Mouse (Mus musculus): Measurements from ENCODE around the gene Lrrk1. TPM values are rescaled to one million over a fixed set of nuclear protein-coding genes. Genes with fewer than 3 reads are reported as not detected.

The Lrrk1 gene
- polyA plus RNA-seq, 2 experiments from 2014 or later: 2.3 to 5.7 TPM

DNA sequence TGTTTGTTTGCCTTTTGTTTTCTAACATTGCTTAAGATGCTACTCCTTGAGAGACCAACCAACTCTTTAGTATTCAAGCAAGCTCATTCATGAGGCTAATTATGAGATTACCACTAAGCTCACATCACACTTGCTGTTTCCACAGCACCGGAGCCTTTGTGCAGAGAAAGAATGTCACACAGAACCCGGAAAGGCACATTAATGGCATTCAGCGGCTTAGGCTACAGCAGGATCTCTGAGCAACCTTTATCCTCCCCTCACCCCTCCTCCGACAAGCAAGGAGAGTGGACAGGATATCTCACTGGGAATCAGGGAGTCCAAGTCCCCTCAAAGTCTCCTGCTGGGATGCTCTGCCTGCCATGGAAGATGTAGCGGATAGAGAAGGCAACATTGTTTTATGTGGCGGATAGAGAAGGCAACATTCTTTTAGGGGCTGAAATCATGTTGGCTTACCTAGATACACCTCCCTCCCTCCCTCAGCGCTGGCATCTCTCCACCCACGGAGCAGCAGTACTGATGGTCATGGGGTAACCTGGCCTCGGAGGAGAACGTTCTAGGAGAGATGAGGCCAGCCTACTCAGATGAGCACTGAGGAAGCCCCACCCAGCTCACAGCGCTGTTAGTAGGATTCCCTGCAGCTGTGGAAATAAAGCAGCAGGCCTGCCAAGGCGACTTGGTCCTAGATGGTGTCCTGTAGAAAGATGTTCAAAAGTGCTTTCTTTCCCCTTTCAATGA lies 91.1 kb downstream of the Lrrk1 start:
- ATAC-seq: no peak

DNA sequence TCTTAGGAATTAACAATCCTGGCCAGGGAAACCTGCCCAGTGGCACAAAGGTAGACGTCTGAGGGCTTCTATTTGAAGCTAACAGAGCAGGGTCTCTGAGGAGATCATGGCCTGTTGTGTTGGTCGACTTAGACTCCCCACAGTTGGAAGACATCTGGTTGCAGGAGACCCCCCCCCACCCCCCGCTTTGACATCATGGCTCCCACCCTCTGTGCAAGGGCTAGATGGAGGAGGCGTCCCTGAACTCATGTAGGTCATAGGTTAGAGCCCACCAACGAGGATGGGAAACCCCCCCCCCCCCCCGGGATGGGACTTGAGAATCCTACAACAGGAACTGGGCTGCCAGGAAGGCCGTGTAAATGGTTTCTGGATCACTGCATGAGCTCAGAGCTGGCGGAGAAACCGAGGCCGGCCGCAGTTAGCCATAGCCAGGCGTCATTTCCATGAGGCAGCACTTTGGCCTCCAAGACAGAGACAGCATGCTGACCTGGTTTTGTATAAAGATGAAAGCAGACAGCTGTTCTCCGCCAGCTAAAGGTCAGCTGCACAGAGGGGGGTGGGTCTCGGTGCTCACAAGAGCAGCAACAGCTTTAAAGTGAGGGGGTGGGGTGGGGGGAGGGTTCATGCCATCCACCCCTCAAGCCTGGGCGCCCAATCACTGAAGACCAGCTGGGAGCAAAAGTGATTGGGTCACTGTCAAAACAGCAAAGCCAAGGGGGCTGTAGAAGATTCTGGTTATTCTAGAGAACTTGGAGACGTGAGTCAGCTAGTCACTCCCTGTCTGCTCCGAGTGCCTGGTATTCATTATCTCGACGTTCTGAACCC lies 95.4 kb downstream of the Lrrk1 start:
- ATAC-seq: no peak

DNA sequence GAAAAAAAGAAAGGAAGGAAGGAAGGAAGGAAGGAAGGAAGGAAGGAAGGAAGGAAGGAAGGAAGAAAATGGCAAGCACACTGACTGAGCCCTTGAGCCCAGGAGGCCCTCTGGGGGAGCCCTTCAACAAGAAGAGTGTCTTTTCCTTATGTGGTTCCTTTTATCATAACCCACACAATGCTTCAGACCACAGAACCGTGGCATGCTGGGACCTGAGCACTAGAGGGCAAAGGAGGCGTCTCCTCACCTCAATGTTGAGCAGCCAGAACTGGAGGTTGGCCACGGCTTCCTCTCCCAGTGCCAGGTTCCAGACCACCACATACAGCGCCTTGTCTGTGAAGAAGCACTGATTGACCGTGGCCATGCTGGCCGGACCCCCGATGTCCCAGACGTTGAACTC lies 96.1 kb downstream of the Lrrk1 start:
- no peak for ATAC-seq

DNA sequence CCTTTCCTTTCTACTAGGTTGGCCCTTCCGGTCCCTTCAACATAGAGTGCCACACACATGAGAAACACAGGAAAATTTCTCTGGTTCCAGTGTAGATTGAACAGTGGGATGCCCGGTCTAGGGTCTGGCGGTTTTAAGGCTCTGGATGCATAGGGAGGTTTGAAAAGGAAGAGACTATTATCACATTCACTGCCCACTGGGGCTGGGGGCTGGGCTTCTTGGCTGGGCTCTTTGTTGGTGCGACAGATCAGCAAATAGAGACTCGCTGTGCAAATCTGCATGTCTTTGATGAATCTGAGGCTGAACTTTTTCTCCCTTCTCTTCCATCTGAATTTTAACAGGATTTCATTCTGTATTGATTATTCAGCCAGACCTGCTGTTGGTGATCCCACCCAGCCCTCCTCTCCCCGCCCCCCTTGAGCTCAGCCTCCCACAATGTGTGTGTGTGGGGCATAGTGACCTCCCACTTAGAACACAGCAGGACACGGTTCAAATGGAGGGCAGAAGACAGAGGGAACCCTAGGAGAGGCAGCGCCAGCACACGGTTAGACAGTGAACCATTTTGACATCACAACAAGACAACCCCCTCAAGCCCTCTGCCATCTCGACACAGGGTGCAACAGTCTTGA lies 105.1 kb downstream of the Lrrk1 start:
- no peak for ATAC-seq

DNA sequence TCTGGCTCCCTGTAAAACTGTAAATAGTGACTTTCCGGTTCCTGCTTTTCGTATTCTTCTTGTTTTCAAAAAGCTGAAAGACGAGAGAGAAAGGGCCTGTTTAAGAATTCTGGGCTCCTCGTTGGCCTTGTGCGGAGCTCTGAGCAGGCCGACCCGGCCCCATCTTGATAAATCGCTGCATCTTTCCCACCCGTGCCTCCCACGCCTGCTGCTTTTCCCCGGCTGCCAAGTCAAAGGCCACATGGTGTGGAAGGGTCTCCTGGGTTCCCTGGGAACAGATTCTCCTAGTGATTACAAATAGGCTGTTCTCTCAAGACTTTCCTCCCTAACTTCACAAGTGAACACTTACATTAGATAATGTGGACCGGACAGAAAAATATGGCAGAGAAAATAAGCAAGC lies 105.9 kb downstream of the Lrrk1 start:
- no peak for ATAC-seq

DNA sequence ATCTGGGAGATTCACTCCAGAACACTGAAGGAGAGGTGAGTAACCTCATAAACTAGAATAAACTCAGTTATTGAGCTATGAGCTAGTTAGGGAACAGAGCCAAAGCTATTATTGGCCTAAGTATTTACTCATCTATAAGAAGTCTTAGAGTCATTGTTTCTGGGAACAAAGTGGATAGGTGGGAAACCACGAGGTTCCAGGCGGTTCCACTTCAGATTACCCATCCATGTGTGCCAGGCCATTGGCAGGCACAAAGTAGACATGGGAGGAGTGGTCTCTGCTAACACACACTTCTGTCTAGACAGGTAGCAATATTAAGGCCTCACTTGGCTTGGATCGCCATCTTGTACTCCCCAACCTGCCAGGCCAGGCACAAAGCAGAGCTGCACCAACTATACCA lies 110.1 kb downstream of the Lrrk1 start:
- no peak for ATAC-seq

DNA sequence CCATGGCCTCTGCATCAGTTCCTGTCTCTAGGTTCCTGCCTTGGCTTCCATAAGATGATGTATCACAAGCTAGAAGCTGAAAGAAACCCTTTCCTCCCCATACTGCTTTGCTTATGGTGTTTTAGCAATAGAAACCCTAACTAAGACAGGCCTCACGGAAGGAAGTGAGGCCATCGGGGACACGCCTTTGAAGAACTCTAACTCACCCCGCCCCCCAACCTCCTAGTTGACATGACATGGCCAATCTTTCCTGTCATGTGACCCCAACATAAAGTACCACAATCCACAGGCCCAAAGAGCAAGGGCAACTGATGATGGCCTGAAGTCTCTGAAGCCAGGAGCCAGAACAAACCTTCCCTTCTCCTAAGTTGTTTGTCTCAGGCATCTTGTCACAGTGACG lies 114.7 kb downstream of the Lrrk1 start:
- ATAC-seq: no peak

DNA sequence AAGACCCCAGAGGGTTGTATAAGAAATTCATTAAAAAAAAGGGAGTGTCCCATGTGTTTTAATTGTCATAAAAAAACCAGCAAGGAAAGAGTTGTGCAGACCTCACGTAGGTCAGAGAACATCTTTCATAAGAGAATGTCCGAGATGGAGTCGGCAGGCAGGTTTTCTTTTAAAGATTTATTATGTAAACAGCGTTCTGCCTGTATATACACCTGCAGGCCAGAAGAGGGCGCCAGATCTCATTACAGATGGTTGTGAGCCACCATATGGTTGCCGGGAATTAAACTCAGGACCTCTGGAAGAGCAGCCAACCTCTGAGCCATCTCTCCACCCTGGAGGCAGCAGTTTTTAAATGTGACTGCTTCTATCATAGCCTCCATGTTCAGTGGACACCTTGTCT lies 116.9 kb downstream of the Lrrk1 start:
- ATAC-seq: no peak

DNA sequence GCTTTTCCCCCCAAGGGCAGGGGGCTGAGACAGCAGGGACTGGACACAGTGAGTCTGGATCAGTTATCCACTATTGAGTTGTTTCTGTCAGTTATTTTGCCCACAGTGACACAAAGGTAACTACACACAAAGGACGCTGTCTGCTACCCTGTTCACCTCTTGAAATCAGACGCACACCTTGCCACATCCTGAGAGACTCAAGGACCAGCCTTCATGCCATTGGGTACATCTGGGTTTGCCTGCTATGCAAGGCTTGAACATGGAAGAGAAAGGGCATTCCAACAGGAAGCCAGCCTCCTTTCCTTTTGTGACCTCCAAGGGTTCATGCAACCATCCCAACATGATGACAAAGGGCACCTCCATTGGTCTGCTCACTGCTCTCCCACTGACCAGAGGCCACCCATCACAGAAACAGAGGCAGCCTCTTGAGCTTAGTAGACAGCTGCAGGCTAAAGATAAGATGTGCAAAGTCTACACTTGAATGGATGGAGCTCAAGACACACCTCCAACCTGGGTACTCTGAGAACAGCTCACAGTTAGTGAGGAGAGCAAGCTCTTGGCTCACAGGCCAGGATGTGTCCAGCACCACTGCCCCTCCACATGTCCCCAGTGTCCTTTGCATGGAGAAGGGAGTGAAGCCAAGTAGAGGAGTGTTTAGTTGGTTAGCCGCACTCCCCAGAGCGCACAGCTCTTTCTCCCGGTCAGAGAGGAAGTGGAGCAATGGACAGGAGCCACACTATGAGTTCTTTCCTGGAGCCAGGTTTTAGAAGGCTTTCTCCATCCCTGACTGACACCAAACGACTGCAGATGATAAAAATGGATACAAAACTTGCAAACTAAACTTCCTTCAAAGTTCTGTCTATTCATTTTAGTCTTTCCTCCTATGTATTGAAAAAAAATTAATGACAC lies 121.0 kb downstream of the Lrrk1 start:
- no peak for ATAC-seq

DNA sequence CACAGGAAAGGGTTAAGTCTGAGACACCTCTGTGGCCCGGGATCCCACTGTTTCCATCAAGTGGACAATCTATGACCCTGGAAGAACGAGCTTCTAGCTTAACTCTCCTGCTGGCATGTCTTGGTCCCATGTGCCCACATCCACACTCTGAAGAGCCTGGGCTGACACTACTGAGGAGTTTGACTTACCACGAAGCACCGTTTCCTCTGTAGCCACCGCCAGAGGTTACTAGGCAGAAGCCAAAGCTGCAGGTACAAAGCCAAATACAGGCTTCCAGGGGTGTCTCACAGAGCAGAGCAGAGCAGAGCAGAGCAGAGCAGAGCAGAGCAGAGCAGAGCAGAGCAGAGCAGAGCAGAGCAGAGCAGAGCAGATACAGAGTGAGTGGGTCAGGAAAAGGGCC lies 124.7 kb downstream of the Lrrk1 start:
- ATAC-seq: no peak

DNA sequence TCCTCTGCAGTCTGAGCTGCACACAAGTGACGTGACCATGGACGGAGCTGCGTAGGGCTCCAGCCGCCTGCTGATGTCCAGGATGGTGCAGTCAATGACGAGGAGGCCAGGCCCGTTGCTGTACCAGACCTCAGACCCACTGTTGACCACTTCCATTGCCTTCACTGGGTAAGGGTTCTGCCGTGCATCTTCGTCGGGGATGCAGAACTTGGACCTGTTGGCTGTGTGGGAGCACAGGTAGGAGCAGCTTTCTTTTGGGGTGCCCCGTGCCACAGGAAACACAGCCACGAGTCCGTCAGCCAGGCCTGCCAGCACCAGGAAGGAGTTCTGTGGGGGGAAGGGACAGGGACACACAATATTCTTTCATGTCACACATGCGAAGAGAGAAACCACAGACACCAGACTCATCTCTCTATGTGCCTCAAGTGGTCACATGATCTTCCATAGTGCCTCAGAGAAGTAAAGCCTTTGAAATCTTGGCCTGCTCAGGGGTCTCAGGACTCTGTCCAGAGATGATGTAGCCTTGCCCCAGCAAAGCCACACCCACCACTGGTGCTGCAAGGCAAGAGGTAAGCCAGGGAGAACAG lies 125.5 kb downstream of the Lrrk1 start:
- peak; percentile 29 for ATAC-seq

DNA sequence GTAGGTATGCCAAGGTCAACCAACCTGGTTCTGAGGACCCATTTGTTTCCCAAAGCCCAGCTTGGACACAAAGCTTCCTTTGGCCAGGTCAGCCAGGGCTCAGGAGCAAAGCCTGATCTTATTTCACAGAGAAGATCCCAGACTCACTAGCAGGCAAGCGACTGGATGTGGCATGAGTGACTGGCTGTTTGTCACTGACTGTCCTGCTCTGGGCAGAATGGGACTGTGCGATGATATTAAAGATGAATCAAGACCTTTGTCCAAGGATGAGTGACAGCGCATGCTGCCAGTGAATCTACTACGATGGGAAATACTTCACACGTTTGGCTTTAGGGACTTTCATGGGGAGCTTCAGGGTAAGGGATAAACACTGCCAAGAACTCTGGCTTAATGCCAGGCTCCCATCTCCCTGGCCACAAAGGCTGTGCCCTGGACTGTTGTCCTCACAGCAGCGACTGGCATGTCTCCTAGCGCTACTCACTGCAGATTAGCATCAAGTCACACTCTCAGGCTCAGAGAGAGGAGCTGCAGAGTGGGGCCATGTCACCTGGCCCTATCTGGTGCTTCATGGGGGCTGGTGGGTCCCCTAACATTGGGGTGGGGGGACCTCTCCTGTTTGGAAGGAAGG lies 127.3 kb downstream of the Lrrk1 start:
- ATAC-seq: no peak

DNA sequence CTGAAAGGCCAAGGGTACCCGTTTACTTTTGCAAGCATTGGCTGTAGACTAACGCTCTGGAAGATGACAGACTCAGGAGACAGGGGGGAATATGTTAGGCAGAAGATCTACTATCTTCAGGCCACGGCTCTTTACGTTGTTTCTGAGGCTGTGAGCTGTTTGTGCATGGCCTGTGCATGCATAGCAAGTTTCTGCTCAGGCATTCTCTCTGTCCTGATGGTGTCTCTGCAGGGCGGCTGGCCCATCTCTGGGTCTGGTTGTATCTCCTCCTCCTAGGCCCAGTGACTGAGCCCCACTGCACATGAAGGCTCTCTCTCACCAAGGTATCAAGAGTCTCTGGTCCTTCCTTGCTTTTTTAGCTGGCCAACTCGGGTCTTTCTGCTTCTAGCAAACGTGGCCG lies 127.9 kb downstream of the Lrrk1 start:
- ATAC-seq: no peak

DNA sequence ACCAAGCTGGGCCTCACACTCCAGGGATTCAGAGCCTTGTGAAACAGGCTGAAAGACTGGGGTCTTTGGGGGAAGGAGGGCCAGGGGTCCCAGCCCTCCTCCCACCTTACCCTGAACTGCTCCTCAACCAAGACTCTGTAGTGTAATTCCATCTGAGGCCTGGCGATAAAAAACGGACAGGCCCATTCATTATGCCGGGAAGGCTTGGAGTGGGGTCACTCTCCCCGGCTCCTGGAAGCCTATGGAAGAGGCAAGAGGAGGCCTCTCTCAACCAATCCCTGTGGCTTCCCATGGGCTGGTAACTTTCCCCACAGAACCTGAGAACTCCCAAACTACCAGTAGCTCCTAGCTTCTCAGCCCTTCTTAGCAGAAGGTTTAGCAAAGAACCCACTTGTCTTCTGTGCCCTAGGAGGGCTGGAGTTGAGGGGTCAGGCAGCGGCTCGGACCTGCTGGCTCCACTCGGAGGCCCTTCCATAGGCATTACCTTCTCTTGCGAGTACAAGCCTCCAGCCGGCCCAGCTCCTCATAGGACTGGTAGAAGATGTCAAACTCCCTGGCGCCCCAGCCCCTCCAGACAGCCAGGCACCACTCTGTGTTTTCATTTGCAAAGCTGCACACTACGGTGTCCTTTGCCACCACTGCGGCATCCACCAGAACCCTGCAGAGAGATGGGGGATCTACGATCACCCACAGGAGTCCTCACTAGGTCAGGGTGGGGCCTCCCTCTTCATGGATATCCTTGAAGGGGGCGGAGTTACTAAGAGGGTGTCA lies 128.5 kb downstream of the Lrrk1 start:
- no peak for ATAC-seq

DNA sequence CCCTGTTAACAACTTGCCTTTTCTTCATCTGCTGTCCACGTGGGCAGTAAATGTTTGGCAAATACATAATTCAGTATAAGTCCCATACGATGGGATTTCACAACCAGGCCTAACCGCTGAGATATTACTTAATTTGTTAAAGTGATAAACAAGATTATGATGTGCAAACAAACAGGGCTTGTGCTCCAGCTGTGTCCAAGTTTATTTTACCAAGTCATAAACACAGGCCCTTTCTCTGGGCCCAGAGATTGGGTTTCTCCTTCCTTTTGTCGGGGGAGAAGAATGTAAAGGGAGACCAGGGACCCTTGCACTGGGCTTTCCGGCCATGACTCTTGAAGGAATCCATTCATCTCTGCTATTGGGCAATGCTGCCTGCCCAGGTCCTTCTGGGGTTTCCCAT lies 129.2 kb downstream of the Lrrk1 start:
- no peak for ATAC-seq

DNA sequence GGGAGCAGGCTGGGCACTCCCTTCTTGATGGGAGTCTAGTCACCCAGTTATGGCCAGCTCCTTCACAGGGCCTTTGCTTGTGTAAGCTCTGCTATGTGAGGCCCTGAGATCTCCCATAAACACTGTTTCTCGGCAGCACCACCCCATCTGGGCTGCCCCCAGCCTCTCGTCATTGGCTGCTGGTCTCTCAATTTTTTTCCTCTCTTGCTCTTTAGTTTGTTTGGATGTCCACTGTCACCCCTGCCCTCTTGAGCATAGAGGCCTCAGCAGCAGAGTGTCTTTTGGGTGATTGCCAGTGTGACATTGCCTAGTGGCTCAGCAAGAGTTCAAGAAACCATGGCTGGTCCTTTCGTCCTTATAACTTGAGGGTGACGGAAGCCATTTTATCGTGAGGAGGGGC lies 130.9 kb downstream of the Lrrk1 start:
- no peak for ATAC-seq

DNA sequence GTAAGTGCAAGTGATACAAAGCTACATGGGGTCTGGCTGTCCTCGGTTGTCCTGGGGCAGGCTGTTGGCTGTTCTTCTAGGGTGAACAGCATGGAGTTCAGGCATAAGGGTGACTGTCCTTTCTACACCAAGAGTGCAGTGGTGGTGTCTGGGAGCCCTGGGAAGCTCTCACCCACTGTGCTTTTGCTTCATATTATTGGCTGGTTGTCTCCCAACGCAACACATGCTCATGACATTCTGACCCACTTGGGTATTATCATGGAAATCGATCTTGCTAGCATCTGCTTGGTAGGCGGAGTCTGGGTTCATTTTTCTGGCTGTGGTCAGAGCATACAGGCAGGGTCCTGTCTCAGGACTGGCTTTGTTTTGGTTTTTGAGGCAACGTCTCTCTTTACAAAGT lies 131.7 kb downstream of the Lrrk1 start:
- no peak for ATAC-seq

DNA sequence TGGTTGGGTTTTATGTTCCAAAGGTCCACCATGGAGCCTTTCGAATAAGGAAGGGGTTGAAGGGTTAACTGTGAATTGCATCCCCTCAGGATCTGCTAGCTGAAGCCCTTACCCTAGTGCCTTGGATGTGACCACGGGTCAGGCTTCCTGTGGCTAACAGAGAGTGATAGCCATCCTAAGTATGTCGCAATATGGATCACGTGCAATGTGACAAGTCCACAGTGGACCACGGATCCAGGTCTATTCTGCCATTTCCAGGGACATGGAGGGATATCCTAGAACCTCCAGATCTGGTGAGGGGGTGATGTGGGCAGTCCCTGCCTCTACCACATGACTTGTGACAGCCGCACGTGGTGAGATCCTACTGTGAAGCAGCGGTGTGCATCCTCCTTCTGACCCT lies 133.2 kb downstream of the Lrrk1 start:
- ATAC-seq: no peak

DNA sequence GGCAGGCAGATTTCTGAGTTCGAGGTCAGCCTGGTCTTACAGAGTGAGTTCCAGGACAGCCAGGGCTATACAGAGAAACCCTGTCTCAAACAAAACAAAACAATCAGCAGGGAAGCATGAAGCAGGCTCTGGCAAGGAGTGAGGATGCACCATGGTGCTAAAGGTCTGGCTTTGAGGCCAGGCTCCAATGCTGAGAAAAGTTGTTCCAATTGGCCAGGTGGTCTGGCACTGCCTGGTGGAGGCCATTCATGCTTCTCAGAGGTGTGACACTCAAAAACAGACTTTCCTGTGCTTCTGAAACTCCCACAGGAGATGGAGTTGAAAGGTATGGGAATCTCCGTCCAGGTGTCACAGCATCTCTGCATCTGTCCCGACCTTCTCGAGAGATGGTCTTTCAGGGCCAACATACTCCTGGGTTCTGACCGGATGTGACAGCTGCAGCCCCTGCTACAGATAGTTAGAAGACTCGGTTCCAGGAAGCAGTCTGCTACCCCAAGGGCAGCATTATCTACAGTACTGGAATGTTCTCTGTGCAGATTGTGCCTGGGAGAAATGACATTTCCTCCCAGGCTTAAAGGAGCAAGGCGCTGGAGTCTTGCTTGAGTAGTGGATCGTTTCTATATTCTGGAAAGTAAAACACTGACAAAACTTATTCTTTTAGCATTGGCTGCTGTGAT lies 134.0 kb downstream of the Lrrk1 start:
- ATAC-seq: no peak

DNA sequence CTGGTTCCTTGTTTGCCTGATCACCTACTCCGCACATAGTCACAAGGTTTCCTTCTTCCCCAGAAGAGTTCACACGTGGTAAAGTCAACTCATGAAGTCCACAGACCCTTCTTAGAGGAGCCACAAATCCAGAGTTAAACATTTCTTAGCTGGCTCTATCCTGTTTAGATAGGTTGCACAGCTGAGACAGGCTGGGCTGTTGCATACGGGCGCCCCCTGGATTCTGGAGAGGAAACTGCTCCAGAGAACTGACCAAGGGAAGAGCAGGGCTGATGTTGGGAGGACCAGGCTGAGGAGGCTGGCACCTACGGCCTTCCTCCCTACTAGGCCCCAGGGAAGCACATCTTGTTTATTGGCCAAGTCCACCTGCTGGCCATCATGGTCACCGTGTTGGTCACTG lies 138.1 kb downstream of the Lrrk1 start:
- peak; percentile 94 for ATAC-seq

Measured in CD4-positive, CD25-positive, alpha-beta regulatory T cell, adult 4 months (primary cell).